Mouse (Mus musculus) stomach, embryonic 16.5 days (tissue): ENCODE measurements around the gene Gstt2. TPM values are rescaled to one million over a fixed set of nuclear protein-coding genes. Genes with fewer than 3 reads are reported as not detected.
"Not testable (repeated sequence)": the region's sequence is repeated elsewhere in the genome, so short reads cannot be mapped to it uniquely, and the experiment has no call there.

Experiments used
- ATAC-seq: fragments of 200-750 bp; cut with Nextera tagmentation; 2 replicates; pipeline ENCODE4 v1.8.0; 2017; ENCODE audit warnings: moderate number of reproducible peaks, moderate TSS enrichment; ENCODE audit not compliant: insufficient read depth, low FRiP score
- H3K27ac ChIP-seq: fragments of 300-500 bp; sonication (generic); 2 replicates; pipeline ENCODE4 v1.5.1; 2014; ENCODE audit warnings: low read length
- H3K27me3 ChIP-seq: fragments of 300-500 bp; sonication (generic); 2 replicates; pipeline ENCODE4 v1.6.1; 2014; ENCODE audit warnings: low read length, control low read depth, mixed read lengths; ENCODE audit not compliant: control insufficient read depth, insufficient read depth
- H3K36me3 ChIP-seq: fragments of 300-500 bp; sonication (generic); 2 replicates; pipeline ENCODE4 v1.6.1; 2014; ENCODE audit warnings: low read length; ENCODE audit not compliant: control insufficient read depth, insufficient read depth
- H3K4me1 ChIP-seq: fragments of 300-500 bp; sonication (generic); 2 replicates; pipeline ENCODE4 v1.6.1; 2014; ENCODE audit warnings: low read length, control low read depth, mixed read lengths; ENCODE audit not compliant: control insufficient read depth, insufficient read depth
- H3K4me2 ChIP-seq: fragments of 300-500 bp; sonication (generic); 2 replicates; pipeline ENCODE4 v1.6.1; 2014; ENCODE audit warnings: low read depth, low read length, mixed read lengths
- H3K4me3 ChIP-seq: fragments of 300-500 bp; sonication (generic); replicated peaks from 2 replicates; pipeline ENCODE4 v1.5.1; 2014; ENCODE audit warnings: mild to moderate bottlenecking, low read length
- H3K9ac ChIP-seq: fragments of 300-500 bp; sonication (generic); 2 replicates; pipeline ENCODE4 v1.6.1; 2014; ENCODE audit warnings: low read length
- H3K9me3 ChIP-seq: fragments of 300-500 bp; sonication (generic); replicated peaks from 2 replicates; pipeline ENCODE4 v1.6.1; 2016; ENCODE audit warnings: low read length, control low read depth; ENCODE audit not compliant: control insufficient read depth
- WGBS: fragments of 180-500 bp; shearing (Covaris S2); extraction: QIAGEN DNeasy Blood & Tissue Kit; methylation state at CpG from one replicate; pipeline ENCODE4 v1.1.7; 2014; 5-methylcytosine and 5-hydroxymethylcytosine counted together
- polyA plus RNA-seq: library from polyadenylated mRNA; unstranded; fragments of >200 nt; fragmentation: Nextera tagmentation; extraction: Ambion mirVana; gene quantifications from 2 replicates; pipeline ENCODE4 v1.2.1, GENCODE M21; 2015

The Gstt2 gene
- polyA plus RNA-seq, 1 experiment from 2014 or later: 64.8 TPM

DNA sequence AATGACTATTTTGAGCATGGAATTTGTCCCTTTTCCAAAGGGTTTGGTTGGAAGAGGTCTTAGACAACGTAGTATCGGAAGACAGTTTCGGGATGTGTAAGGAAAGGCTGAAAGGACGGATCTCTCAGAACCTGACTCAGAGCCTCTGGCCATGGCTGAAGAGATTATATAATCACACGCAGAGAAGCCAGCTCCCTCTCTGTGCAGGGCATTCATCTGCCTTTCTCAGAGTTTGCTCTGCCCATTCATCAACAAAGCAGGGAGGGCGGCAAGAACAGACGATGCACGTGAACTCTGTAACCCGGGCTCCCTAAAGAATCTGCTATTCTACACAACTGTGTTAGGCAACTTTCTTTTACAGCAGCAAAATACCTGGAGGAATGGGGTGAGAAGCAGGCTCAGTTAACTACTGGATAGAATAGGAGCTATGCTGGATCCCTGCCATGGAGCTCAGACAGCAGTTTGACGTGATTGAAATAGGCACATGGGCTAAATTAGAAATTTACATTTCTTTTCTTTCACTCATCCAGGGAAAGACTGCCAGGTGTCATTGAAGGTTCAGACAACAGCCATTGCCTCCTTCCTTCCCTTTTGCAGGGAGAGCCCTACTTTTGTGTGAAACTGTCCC is 36.4 kb upstream of the Gstt2 start:
- Histone ChIP-seq H3K4me3 (peak overlapping the region; percentile 35; the same call in 1 of the 2 replicates), H3K36me3 (no peaks in the 10 kb centered on the region), H3K9ac (peak overlapping the region; percentile 58), H3K4me1 (peaks cover 10% of the 10 kb centered on the region), H3K27ac (peak overlapping the region; percentile 76), H3K4me2 (peak overlapping the region; percentile 58), H3K27me3 (no peaks in the 10 kb centered on the region), H3K9me3 (no peaks in the 10 kb centered on the region)
- WGBS: 26% methylated on average over 10 of the region's 10 CpGs
- ATAC-seq: no peak

DNA sequence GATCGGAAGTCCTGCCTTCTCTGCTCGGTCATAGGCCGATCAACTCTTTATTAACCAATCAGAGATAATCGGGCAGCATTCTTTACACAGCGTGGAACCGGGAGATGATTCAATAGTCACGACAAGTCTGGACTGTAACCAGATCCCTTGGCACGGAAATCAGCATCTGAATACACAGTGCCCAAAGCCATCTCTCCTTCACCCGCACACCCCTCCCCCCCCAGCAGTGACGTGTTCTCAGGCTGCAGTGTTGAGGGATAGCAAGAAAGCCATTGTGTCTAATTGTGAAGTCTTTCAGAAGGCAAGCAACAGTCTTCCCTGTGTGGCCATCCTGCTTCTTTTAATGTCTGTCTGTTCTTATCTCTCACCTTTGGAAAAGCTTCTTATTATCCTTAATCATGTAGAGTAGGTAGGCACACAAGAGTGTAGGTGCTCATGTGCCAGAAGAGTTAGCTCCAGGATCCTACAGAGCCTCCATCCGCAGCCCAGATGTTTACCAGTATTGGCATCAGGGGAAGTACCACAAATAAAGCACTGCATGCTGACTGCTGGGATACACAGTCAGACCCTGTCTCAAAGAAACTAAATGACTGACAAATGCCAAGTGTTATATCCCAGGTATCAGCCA is 35.8 kb upstream of the Gstt2 start:
- Histone ChIP-seq H3K4me1 (peaks cover 10% of the 10 kb centered on the region), H3K4me2 (peak overlapping the region; percentile 58), H3K36me3 (no peaks in the 10 kb centered on the region), H3K9me3 (no peaks in the 10 kb centered on the region), H3K4me3 (peak overlapping the region; percentile 35), H3K27me3 (no peaks in the 10 kb centered on the region), H3K27ac (peak overlapping the region; percentile 76), H3K9ac (peak overlapping the region; percentile 63)
- 2% methylated on average over 11 of the region's 11 CpGs for WGBS
- ATAC-seq: peak; percentile 95

DNA sequence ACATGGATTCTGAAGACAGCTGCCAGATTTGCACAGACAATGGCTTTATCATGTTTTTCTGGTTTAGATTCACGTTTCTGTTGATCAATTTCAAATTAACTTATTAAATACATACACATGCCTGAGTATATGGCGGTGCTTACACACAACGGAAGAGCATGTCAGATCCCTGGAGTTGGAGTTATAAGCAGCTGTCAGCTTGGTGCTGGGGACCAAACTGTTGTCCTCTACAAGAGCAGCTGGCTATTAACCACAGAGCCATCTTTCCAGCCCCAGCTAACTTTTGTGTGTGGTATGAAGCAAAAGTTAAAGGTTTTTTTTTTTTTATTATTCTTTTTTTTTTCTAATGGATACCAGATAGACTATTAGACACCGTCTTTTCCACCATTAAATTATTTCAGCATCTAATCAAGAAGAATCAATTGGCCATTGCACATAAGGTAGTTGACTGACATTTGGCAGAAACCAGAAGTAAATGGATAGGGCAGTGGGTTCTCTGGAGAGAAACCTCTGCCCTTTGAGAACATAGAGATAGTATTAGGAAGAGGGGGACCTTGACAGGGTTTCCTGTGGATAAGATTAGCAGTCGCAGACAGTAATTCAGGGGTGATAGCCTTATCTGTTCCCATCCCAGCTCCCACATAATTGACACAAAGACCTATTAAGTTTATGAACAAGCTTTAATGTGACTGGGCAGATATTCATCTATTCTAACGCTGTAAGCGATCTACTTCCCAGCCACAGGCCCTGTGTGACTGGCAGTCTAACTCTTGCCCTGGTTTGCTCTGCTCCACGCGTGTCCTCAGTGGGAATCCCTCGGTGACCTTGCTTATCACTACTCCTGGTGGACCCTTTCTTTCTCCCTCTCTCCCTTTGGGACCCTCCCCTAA is 35.0 kb upstream of the Gstt2 start:
- Histone ChIP-seq H3K4me3 (peak overlapping the region; percentile 35), H3K27me3 (no peaks in the 10 kb centered on the region), H3K9me3 (no peaks in the 10 kb centered on the region), H3K36me3 (no peaks in the 10 kb centered on the region), H3K27ac (0 out of 2 replicates have a peak overlapping the region, but pooled peaks have one; percentile 0), H3K4me2 (peak overlapping the region; percentile 58), H3K4me1 (peaks cover 10% of the 10 kb centered on the region), H3K9ac (peak overlapping the region; percentile 63)
- ATAC-seq: peak; percentile 16; the same call in 1 of the 2 replicates
- WGBS: 34% methylated on average over 10 of the region's 10 CpGs

DNA sequence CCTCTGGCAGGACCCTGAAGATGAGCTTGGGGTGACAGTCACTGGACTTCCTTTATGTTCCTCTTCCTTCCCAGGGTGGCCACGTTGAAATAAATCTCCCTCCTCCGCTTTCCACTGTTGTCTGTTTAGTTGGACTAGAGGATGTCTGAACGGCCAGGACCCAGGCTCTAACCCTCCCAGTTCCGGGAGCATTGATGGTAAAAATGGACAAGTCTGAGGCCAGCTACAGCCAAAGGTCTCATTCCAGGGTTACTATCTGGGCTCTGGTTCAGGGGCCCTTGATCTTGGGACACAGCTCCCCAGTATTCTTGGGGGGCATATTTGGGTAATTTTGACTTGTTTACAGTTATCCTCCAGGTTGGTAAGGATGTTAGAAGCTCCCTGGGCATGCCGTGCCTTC is 24.4 kb upstream of the Gstt2 start:
- WGBS: 79% methylated on average over 5 of the region's 5 CpGs
- H3K9me3 ChIP-seq: no peaks in the 10 kb centered on the region
- no peak overlapping the region for H3K4me3 ChIP-seq
- no peaks in the 10 kb centered on the region for H3K36me3 ChIP-seq
- no peaks in the 10 kb centered on the region for H3K27me3 ChIP-seq
- peaks cover 18% of the 10 kb centered on the region for H3K4me1 ChIP-seq
- no peak for ATAC-seq
- no peak overlapping the region for H3K4me2 ChIP-seq
- no peak overlapping the region for H3K9ac ChIP-seq
- H3K27ac ChIP-seq: no peak overlapping the region

DNA sequence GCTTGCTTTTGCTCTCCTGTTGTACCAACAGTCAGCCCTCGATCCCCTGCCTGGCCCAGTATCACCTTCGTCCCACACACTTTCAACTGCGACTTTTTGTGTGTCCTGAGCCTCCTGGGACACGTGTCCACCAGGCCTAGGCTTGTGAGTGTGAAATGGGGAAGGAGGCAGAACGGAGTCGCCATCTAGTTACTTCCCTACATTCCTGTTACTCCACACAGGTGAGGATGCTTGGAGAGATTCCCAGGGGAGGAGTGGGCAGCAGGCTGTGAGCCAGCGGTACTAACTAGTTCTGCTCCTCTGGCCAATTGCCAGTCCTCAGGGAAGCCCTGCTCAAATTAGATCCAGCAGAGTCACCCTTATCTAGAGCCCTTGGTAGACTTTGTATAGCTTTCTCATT is 23.5 kb upstream of the Gstt2 start:
- Histone ChIP-seq H3K9me3 (no peaks in the 10 kb centered on the region), H3K4me3 (no peak overlapping the region), H3K36me3 (no peaks in the 10 kb centered on the region), H3K27ac (peak overlapping the region; percentile 97), H3K4me1 (peaks cover 18% of the 10 kb centered on the region), H3K27me3 (no peaks in the 10 kb centered on the region), H3K4me2 (peak overlapping the region; percentile 74; the same call in 1 of the 2 replicates), H3K9ac (peak overlapping the region; percentile 86; the same call in 1 of the 2 replicates)
- 31% methylated on average over 7 of the region's 7 CpGs for WGBS
- no peak for ATAC-seq

DNA sequence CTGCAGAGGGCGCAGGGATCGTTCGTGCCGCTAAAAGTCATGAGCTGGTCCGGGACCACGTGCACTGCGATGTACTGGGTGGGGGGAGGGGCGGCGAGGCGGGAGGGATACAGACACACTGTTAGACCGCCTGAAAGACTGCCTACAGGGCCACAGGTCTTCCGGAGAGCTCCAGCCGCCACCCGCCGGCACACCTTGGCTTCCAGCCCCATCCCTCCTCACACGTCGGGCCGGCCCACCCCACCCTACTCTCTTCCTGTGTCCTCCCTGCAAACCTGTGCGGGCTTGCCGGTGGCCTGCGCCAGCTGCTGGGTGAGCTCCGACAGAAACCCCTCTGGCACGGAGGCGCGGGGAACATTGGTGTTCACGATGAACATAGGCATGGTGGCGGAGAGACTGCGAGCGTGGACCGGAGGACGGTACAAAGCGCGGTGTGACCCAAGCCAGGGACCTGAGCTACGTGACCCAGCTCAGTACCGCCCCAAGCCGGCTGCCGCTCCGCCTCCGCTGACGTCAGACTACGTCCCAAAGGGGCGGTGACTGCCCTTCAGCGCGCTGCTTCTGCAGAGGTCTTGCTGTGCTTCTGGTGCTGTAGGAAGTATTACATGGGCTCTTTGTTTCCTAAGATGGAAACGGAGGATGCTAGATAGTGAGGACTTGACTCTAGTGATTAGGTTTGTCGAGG is 22.7 kb upstream of the Gstt2 start, which contains the start of gene Mif:
Mif (minus strand) TSS at position 455 of the 685 bp plus-strand sequence.
- WGBS: under 1% methylated on average over 42 of the region's 46 CpGs

DNA sequence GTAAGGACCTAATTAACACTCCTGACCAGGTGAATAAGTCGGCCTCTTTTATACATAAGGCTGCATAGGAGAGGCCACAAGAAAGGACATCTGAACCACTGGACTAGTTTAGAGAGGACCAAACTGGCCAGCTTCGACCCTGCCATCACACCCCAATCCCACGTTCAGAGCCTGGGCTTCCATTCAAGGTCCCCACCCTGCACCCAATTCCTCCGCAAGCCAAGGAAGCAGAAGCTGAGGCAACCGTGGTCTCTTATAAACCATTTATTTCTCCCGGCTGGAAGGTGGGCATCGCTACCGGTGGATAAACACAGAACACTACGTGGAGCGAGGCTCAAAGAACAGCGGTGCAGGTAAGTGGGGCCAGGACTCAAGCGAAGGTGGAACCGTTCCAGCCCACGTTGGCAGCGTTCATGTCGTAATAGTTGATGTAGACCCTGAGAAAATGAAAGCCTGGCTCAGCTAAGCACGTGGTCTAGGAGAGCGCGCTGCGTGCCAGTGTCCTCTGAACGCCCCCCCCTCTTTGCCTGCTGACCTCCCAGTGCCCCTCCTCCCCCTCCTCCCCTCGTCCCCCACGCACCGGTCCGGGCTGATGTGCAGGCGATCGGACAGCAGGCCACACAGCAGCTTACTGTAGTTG is 22.0 kb upstream of the Gstt2 start:
- Histone ChIP-seq H3K4me2 (peak overlapping the region; percentile 74), H3K27me3 (no peaks in the 10 kb centered on the region), H3K9me3 (no peaks in the 10 kb centered on the region), H3K4me3 (peak overlapping the region; percentile 78), H3K9ac (peak overlapping the region; percentile 86), H3K27ac (peak overlapping the region; percentile 97), H3K36me3 (no peaks in the 10 kb centered on the region), H3K4me1 (peaks cover 18% of the 10 kb centered on the region)
- 2% methylated on average over 27 of the region's 27 CpGs for WGBS
- peak; percentile 55 for ATAC-seq

More for the DNA sequence above, 22.7 kb upstream of the Gstt2 start, which contains the start of gene Mif:
- Histone ChIP-seq H3K4me3 (peak within 1 kb of the TSS; percentile 78), H3K4me1 (peaks cover 18% of the 10 kb centered on the region), H3K9ac (peak within 1 kb of the TSS; percentile 86), H3K4me2 (peak within 1 kb of the TSS; percentile 74), H3K27ac (peak within 1 kb of the TSS; percentile 97)
- H3K27me3 ChIP-seq, H3K9me3 ChIP-seq, H3K36me3 ChIP-seq: not testable (repeated sequence)
- peak; percentile 97 for ATAC-seq

DNA sequence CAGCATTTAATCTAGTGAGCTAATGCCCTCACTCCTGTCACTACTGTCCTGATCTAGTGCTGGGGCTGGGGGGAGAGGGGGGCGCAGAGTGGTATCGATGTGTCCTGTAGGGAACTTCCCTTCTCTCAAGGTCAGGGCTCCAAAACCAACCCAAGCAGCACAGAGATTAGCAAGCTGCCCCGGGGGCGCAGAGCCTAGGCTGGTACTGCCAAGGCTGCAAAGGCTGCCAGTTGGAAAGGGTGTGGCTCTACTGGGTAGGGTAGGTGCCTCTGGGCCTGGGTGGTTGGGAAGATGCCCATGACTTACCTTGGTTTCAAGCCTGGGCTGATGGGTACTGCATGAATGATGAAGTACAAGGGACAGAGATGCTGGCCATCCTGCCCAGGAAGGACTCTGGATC is 20.4 kb upstream of the Gstt2 start:
- Histone ChIP-seq H3K4me1 (peaks cover 18% of the 10 kb centered on the region), H3K9me3 (no peaks in the 10 kb centered on the region), H3K36me3 (no peaks in the 10 kb centered on the region), H3K27me3 (no peaks in the 10 kb centered on the region), H3K4me3 (no peak overlapping the region), H3K9ac (0 out of 2 replicates have a peak overlapping the region, but pooled peaks have one; percentile 6), H3K4me2 (no peak overlapping the region), H3K27ac (no peak overlapping the region)
- ATAC-seq: no peak
- WGBS: 86% methylated on average over 4 of the region's 4 CpGs
